Mouse (Mus musculus) kidney, adult 2 months (tissue): Measurements from ENCODE around the gene Tlk2.

ENCODE experiments used
- CTCF ChIP-seq: fragments of 200-500 bp; conservative IDR thresholded peaks from 2 replicates; pipeline ENCODE4 v1.5.1; 2011; ENCODE audit warnings: low read depth, mild to moderate bottlenecking, control low read depth, low read length, moderate library complexity, mixed read lengths; ENCODE audit not compliant: insufficient read depth, insufficient read length
- POLR2A ChIP-seq: fragments of 200-500 bp; IDR thresholded peaks from one replicate; pipeline ENCODE4 v1.6.1; 2011; ENCODE audit warnings: low read depth, low read length, control low read depth

GRCm38 (mm10) chr11:105214257-105214656, 35.6 kb downstream of the Tlk2 start:
- TF ChIP-seq CTCF = 0 out of 2 replicates have a peak, but pooled peaks have one; percentile 2
- TF ChIP-seq POLR2A = no peak
